Mouse (Mus musculus): ENCODE results near the gene Cracr2a.

DNA sequence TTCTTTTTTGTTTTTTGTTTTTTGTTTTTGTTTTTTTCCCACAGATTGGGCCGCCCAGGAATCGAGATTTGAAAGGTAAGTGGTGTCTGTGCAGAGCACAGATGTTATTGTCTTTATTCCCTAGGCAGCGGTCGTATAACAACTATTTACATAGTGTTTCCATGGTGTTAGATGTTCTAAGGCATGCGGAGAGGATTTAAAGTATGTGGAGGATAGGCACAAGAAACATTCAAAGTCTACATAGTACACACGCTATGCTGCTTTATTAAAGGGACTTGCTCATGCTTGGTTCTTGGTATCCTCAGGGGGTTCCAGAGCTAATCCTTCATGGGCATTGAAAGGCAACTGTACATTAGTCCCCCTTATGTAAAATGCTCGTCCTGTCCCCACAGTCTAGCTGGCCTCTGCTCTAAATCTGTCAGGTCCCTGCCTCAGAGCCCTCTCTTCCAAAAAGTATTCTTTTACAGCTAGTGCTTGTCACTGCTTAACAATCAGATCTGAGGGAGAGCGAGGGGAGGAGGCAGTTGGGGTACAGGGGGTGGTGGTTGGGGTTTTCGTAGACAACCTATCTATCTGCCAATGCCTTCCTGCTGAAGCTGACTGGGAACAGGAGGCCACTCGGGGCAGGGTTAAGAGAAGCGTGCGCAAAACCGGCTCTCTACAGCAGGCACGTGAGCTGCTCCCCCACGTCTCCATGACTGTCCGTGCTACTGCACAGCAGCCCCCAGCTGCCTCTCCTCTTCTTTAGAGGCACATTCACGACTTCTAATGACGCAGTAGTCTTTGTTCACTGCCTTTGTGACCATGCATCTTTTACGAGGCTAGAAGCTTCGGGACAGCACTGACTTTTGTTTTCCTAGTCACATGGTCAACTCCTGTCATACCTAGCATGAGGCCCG, 156.3 kb downstream of the Cracr2a start:
- TF ChIP-seq GATA1 (IDR thresholded peaks at IDR 0.05; ENCODE audit: low read length) (no peak), TAL1 (IDR thresholded peaks at IDR 0.05; ENCODE audit: low read length) (no peak)

Data from erythroblast, embryonic 14.5 days (primary cell).